Mouse (Mus musculus): ENCODE results near the gene Chrnb1.

GRCm38 (mm10) chr11:69835326-69835965 is 39.7 kb upstream of the Chrnb1 start:
- TF ChIP-seq CTCF (IDR thresholded peaks at IDR 0.05; ENCODE audit: low read depth, low read length) (no peak), POLR2A (IDR thresholded peaks at IDR 0.05; ENCODE audit: extremely low read depth, insufficient read depth, low read length) (no peak)
